Mouse (Mus musculus) liver, adult (tissue): Measurements from ENCODE around the gene D10Wsu102e.

Experiments
- GATA4 ChIP-seq: IDR thresholded peaks from 2 replicates; pipeline ENCODE4 v1.6.1; 2014; ENCODE audit warnings: mild to moderate bottlenecking, low read length; ENCODE audit not compliant: insufficient replicate concordance

The D10Wsu102e gene

DNA sequence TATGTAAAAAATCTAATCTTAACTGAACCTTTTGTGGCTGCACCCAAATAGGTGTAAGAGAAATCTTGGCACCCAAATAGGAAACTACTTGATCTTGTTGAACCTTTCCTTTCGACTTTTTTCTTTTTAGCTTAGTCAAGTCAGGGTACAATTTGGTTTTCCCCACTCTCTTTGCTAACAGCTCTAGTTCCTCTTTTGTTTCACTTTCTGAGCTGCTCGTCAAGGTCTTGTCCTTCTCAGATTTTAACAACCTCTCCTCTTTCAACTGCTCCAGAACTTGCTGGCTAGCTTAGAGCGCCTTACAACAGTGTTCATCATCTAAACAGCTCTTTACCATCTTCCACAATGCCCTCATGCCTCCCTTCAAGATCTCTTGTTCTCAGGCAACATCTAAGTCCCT is 97.5 kb downstream of the D10Wsu102e start:
- TF ChIP-seq GATA4 = no peak

DNA sequence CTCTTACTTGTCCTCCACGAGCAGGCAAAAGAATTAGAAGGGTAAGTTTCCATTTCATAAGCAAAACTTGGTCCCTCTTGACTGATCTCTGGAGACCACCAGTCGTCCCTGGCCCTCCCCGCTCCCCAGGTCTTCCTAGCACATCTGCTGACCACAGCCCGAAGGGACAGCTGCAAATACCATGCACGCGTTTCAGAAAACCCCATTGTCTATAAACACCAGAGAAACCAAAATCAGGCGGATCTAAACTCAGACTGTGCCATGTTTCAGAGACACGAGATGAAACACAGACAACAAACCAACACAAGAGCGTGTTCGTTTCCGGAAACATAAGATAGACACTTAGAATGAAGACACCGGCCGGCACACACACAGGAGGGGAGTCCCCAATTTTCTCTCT is 115.2 kb downstream of the D10Wsu102e start:
- TF ChIP-seq GATA4 = no peak

DNA sequence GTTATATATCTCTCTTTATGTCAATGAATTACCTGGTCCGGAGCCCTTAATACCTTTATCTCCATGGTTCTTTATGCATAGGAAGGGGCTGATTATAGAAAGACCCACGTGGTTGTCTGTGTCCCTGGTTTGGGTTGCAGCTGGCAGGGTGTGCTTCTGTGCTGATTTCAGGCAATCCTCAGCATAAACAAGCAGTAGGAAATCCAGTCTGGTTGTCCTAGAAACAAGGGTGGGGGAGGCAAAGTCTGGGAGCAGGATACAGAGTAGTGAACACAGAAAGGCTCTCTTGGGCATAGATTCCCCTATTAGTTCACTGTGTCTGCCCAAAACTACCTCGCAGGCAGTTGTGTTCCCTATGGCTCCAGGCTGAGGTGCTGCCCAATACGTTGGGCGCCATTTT is 117.3 kb downstream of the D10Wsu102e start:
- TF ChIP-seq GATA4 = no peak

DNA sequence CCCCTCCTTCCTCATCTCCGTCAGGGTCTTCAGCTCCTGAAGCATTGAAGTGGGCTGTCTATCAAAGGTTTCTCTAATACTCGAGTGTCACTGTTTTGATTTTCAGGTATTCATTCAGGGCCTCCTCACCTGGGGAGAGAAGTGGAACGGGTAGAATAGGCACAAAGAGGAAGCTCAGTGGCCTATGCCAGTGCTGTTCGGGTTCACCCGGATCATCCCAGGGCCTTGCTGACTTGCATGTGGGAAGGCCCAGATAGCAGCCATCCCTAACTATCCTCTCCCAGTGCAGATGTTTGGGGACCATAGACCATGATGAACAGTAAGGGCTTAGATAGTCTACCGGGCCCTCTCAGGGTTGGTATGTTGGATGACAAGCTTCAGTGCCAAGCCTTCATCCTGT is 130.5 kb downstream of the D10Wsu102e start:
- TF ChIP-seq GATA4 = no peak

DNA sequence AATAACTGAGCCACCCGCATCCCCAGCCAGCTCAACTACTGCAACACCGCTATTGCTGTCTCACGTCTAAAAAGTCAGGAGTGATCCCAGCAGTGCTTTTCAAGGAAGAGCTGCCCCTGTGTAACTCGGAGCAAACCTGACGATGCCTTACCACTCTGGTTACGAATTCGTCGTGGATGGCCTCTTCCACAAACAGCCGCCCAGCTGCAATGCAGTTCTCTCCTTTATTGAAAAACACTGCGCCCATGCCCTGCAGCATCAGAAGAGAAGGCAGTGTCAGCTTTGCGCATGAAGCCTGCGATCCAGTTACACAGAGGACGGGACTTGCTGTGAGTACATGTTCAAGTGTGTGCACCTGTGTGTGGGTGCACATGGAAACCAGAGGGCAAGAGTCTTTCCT is 137.3 kb downstream of the D10Wsu102e start:
- no peak for TF ChIP-seq GATA4

DNA sequence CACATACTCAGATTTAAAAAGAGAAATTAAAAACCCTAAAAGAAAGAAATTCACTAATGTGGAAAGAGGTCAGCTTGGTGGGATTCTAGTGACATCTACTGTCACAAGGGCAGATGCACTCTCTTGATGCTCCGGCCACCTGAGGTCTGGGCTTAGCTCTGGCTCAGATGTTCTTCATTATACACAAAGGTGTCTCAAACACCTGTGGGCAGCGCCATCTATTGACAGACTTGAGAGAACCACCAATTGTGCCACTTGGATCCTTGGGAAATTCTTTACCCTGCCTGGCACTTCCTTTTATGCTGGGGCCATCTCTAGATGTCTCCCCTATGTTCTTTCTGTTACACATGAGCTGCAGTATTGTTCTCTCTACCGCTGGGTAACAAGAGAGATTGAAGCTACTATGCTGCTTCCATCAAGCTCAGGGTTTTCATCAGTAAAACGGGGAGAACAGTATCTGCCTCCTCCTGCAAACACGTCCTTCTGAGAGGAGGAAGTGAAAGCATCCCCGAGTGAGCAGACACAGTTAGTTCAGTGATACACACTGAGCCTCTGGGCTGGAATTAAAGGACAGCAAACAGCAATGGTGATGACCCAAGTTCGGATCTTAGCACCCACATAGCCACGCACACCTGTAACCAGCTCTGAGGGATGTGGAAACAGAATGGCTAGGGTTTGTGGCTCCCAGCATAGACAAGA is 149.1 kb downstream of the D10Wsu102e start:
- TF ChIP-seq GATA4 = no peak

DNA sequence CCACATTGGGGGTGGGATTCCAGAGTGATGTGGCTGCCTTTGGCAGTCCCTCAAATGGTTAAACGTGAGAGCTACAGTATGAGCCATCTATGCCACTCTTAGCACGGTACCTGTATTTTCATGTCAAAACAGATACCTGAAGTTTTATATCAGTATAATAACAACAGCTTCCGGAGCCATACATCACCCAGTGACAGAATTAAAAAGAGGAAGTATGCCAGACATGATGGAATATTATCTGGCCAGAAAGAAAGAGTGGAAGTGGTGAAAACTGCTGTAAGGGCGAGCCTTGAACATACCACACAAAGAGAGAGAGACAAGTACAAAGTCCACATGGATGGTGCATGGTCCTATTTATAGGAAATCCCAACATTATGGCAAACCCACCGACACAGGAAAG is 151.3 kb downstream of the D10Wsu102e start:
- TF ChIP-seq GATA4 = no peak

DNA sequence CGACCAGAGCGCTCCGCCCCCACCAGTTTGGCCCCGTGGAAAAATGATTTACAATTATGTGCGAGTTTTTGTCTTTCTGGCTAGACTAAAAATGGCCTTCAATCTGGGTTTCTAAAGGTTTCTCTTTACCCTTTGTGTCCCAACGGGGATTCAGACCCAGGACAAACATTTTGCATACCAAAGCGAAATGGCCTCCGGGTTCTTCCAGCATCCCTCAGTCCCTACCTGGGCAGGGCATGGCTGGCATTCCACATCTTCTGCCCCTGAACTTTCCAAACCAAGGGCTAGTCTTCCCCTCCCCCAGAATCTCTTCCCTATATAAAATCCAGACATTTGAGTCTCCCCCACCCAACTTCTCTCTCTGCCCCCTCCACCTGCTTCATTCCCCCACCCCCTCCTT is 153.7 kb downstream of the D10Wsu102e start:
- no peak for TF ChIP-seq GATA4

DNA sequence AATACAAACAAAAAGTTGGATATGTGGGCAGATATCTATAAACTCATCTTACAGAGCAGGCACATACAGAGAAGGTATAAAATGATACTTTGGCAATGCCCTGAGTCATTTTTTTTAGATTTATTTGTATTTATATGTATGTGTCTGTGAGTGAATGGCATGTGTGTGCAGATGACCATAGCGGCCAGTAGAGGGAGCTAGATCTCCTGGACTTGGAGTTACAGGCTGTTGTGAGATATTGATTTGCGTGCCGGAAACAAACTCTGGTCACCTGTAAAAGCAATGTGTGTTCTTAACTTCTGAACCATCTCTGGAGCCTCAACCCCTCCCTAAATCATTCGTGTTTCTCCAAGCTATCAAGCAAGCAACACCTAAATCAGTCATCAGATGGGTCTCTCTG is 161.0 kb downstream of the D10Wsu102e start:
- TF ChIP-seq GATA4 = no peak

DNA sequence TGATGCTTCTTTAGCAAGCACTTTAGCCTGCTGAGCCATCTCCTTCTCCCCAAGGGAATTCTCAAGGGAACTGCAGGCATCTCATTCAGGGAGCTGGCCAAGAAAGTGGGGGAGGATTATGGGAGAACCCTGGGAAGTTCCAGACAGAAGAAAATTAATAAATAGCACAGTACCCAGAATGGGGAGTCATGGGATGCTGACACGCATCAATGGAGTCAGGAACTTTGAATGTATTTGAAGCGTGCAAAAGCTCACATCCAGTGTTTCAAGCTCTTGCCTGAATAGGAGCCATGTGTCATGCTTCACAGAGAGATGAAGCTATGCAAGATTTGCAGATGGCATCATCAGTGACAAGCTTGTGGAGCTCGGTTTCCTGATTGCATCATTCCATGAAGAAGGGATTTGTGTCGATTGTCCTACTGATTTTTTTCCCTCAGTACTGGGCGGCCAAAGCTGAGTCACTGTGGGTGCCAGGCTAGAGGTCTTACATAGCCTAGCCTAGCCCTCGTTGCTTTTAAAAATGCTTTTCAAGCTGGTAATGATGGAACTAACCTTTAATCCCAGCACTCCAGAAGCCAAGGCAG is 170.5 kb downstream of the D10Wsu102e start:
- no peak for TF ChIP-seq GATA4

DNA sequence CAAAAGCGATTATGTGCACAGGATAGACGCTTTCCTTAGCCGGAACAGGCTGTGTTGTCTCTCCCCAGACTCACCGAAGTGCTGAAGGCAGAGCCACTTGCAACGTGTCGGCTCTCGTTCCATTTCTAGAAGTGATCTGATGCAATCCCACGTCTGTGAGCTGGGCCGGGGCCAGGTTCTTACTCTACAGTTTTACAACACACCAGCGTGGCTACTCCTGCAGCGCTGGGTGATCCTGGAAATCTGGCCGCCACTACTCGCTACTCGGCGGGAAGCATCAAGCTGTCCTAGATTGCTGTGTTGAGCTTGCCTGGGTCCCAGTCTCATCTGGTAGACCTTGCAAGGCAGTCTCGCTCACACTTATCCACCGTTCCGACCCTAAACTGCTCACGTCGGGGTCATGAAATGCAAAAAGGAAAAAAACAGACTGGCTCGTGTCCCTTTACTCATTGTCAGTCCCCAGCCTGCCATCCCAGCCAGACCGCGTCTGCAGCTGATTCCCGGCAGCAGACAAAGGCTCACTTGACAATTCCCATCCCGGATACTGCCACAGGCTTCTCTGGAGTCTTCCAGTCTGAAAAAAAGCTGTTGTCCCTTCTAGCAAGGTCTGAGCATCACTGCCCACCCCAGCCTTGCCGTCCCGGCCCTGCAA is 173.4 kb downstream of the D10Wsu102e start:
- TF ChIP-seq GATA4 = no peak

DNA sequence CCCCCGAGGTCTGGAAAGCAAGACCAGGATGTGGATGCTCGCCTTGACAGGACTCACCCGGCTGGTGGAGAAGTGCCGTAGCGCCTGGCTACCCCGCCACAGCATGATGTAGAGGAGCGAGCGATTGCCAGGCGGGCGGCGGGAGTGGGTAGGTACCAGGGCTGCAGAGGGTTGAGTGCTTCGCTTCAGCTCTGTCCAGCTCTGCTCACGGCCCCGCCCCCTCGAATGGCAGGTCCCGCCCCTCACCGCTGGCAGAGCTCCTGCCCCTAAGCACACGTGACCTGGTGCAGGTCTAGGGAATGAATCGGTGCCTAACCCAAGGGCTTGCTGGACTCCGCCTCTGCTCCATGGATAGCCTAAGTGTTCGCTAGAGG is 173.9 kb downstream of the D10Wsu102e start, which contains the start of gene Aldh1l2:
Gene Aldh1l2, minus strand, starts transcription at position 231 of the 374 bp plus-strand sequence.
- no peak for TF ChIP-seq GATA4

DNA sequence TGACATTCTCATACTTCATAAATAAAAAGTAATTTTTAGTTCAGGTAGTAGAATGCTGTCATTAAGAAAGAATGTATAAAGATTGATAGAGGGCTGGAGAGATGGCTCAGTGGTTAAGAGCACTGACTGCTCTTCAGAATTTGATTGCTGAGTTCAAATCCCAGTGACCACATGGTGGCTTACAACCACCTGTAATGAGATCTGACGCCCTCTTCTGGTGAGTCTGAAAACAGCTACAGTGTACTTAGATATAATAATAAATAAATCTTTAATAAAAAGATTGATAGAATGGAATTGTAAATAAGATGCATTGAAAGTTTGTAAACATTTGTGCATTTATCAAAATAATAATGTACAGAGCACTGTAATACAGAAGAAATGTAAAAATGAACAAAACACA is 176.4 kb downstream of the D10Wsu102e start:
- TF ChIP-seq GATA4 = no peak
